Mouse (Mus musculus): ENCODE measurements around the gene Wwox.

- TF ChIP-seq HCFC1 (IDR thresholded peaks at IDR 0.05; ENCODE audit: borderline replicate concordance, insufficient read depth, low read length) (no peak), MAFK (IDR thresholded peaks at IDR 0.05; ENCODE audit: insufficient read depth, low read depth, low read length) (no peak), CHD2 (IDR thresholded peaks at IDR 0.05; ENCODE audit: low read depth, low read length) (no peak), ZC3H11A (IDR thresholded peaks at IDR 0.05; ENCODE audit: borderline replicate concordance, low read depth, low read length) (no peak), ZNF384 (IDR thresholded peaks at IDR 0.05; ENCODE audit: low read depth, low read length) (no peak)
These were observed 442.5 kb downstream of the Wwox start for GRCm38 (mm10) chr8:114881891-114882401.

All from ES-E14 (cell line).